Mouse (Mus musculus): ENCODE data around the gene Ccdc71. TPM values are rescaled to one million over a fixed set of nuclear protein-coding genes. Genes with fewer than 3 reads are reported as not detected.

Ccdc71 gene
- polyA plus RNA-seq (2015; fragmentation: Nextera tagmentation; extraction: Ambion mirVana), result 51.2 and 53.9 TPM in 2 replicates

DNA sequence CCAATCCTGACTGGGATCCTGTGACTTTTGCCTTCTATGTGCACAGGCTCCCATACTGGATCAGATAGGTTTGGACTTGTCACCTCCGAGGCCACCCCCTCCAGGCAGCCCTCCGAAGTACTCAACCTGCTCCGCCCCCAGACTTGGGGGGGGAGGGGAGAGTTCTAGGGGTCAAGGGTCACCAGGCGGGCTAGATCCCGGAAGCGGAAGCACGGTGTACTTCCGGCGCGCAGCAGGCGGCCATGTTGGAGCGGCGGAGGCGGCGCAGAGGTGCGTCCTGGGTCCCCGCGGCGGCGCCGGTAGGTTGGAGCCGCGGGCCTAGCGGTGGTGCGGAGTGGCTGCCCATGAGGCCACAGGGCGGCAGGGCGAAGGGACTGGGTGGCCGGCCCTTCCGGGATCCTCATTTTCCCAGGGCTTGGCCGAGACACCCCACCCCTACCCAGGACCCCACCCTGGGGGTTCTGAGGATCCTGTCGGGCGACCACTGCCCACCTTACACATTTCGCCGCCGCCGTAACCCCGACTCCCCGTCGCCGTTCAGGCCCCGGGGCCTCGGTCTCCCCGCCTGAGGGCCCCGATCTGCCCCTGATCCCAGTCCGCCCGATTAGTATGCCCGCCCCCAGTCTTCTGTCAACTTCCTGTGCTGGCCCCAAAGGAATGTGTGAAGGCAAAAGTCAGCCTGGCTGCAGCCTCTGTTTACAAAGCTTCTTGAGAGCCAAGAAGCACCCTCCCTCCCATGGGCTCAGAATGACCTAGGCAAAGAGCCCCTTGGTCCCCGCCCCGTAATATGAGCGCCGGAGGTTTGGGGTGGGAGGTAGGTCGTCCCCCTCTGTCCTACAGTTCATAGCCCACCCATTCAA, at the start of gene Ccdc71:
Ccdc71 (plus strand) TSS at position 209 of the 860 bp plus-strand sequence.
- peak within 1 kb of the TSS; percentile 86 for H3K4me2 ChIP-seq (replicated peaks)
- peaks cover 23% of the 10 kb centered on the region for H3K36me3 ChIP-seq
- peaks cover 29% of the 10 kb centered on the region for H3K4me1 ChIP-seq (replicated peaks)
- no peaks in the 10 kb centered on the region for H3K27me3 ChIP-seq (replicated peaks)
- ATAC-seq, result peak; percentile 88
- H3K27ac ChIP-seq, result peak within 1 kb of the TSS; percentile 96
- H3K4me3 ChIP-seq (replicated peaks), result peak within 1 kb of the TSS; percentile 84
- H3K9me3 ChIP-seq, result no peaks in the 10 kb centered on the region
- peak within 1 kb of the TSS; percentile 87 for H3K9ac ChIP-seq
- under 1% methylated on average over 52 of the region's 52 CpGs for WGBS

DNA sequence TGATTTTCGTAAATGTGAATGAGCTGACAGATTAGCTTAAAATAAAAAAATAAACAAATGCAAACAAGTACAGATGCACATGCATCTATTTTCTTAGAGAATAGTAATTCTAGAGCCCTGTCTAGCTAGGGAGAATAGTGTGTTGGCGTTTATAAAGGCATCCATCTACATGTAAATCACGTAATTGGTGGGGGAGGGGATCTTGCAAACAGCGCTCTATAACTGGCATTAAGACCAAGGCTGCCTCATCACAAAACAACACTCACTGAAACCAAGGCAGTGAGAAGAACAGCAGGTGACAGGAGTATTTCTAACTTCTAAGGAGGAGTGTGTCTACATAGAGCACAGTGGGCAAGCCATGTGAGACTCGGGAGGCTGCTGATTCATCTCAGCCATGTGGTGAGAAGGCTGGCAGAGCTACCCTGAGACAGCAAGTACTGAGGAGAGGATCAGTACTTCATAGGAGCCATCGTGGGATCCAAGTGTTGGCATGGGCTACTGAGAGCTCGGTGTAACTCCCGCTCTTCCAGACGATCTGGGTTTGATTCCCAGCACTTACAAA, 48.9 kb upstream of the Ccdc71 start:
- 81% methylated on average over 9 of the region's 9 CpGs for WGBS
- no peak overlapping the region for H3K27ac ChIP-seq
- no peaks in the 10 kb centered on the region for H3K27me3 ChIP-seq (replicated peaks)
- H3K4me2 ChIP-seq (replicated peaks), result no peak overlapping the region
- H3K4me3 ChIP-seq (replicated peaks), result no peak overlapping the region
- H3K9ac ChIP-seq, result no peak overlapping the region
- H3K9me3 ChIP-seq, result no peaks in the 10 kb centered on the region
- no peaks in the 10 kb centered on the region for H3K4me1 ChIP-seq (replicated peaks)
- ATAC-seq, result no peak
- no peaks in the 10 kb centered on the region for H3K36me3 ChIP-seq

DNA sequence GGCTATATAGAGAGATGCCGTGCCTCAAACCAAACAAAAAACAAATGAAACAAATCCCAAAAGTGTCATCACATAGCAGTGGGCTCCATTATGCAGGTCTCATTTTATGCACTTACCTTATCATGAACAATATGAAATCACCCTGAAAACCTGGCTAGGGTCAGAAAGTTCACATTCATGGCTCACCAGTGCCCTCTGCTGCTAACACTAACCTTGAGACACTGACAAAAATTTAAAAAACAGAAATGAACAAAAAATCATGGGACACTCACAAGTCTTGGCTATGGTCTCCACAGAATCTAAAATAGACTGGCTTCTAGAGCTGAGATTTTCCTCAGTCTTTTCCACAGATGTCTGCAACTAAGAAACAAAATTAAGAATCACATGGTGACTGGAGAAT, 48.1 kb upstream of the Ccdc71 start:
- ATAC-seq, result no peak
- no peak overlapping the region for H3K4me2 ChIP-seq (replicated peaks)
- WGBS, result 83% methylated on average over 1 of the region's 1 CpGs
- H3K9me3 ChIP-seq, result no peaks in the 10 kb centered on the region
- no peaks in the 10 kb centered on the region for H3K4me1 ChIP-seq (replicated peaks)
- no peaks in the 10 kb centered on the region for H3K36me3 ChIP-seq
- no peak overlapping the region for H3K27ac ChIP-seq
- H3K27me3 ChIP-seq (replicated peaks), result no peaks in the 10 kb centered on the region
- H3K4me3 ChIP-seq (replicated peaks), result no peak overlapping the region
- H3K9ac ChIP-seq, result no peak overlapping the region

GRCm38 (mm10) chr9:108428384-108428783, 31.9 kb upstream of the Ccdc71 start, which contains the start of gene Ccdc36:
Ccdc36 (minus strand) TSS chr9:108428484.
- no peak for ATAC-seq
- H3K4me1 ChIP-seq (replicated peaks), result 0 out of 2 replicates have a peak, but pooled peaks cover 4% of the 10 kb centered on the region
- H3K27me3 ChIP-seq (replicated peaks), result no peaks in the 10 kb centered on the region
- H3K4me2 ChIP-seq (replicated peaks), result no peak within 1 kb of the TSS
- no peak within 1 kb of the TSS for H3K9ac ChIP-seq
- no peak within 1 kb of the TSS for H3K27ac ChIP-seq
- H3K9me3 ChIP-seq, result no peaks in the 10 kb centered on the region
- H3K36me3 ChIP-seq, result no peaks in the 10 kb centered on the region
- no peak within 1 kb of the TSS for H3K4me3 ChIP-seq (replicated peaks)

DNA sequence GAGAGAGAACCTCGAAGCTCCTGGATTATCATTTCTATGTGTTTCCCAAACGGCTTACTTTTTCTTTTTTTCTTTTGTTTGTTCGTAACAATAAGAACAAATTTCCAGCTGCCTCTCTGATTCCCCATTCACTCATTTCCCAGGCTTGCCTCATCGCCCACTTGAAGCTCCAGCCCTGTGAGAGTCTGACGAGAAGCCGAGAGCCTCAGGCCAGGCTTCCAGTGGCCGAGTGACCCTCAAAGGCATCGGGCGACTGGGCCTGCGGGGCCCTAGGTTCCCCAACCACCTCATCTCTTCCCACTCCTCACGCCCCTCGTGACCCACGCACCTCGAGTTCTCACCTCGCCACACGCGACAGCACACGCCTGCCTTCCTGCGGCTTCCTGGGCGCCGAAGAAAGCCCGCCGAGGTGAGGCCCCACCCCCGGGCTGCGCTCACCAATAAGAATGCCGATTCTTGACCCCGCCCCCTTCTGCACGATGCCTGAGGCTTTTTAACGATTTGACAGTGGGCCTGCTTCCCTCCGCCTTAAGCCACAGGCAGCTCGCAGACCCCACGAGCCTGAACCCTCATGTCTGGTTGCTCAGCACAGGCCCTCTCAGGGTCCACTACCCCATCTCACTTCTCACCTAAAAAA, 28.8 kb upstream of the Ccdc71 start:
- Histone ChIP-seq H3K9me3 (no peaks in the 10 kb centered on the region), H3K36me3 (no peaks in the 10 kb centered on the region), H3K27ac (no peak overlapping the region), H3K27me3 (replicated peaks) (no peaks in the 10 kb centered on the region), H3K4me1 (replicated peaks) (0 out of 2 replicates have a peak, but pooled peaks cover 4% of the 10 kb centered on the region), H3K4me3 (replicated peaks) (peak overlapping the region; percentile 27), H3K9ac (peak overlapping the region; percentile 32; the same call in 1 of the 2 replicates), H3K4me2 (replicated peaks) (peak overlapping the region; percentile 61)
- 43% methylated on average over 32 of the region's 32 CpGs for WGBS
- peak; percentile 59; the same call in 1 of the 2 replicates for ATAC-seq

GRCm38 (mm10) chr9:108436182-108436581, 24.1 kb upstream of the Ccdc71 start, which contains the start of gene BC048562:
BC048562 (plus strand) TSS chr9:108436482.
- Histone ChIP-seq H3K27me3 (replicated peaks) (no peaks in the 10 kb centered on the region), H3K4me3 (replicated peaks) (no peak within 1 kb of the TSS), H3K4me1 (replicated peaks) (0 out of 2 replicates have a peak, but pooled peaks cover 4% of the 10 kb centered on the region), H3K36me3 (no peaks in the 10 kb centered on the region), H3K9me3 (no peaks in the 10 kb centered on the region), H3K9ac (no peak within 1 kb of the TSS), H3K27ac (no peak within 1 kb of the TSS), H3K4me2 (replicated peaks) (no peak within 1 kb of the TSS)
- WGBS, result 79% methylated on average over 3 of the region's 3 CpGs
- ATAC-seq, result no peak

DNA sequence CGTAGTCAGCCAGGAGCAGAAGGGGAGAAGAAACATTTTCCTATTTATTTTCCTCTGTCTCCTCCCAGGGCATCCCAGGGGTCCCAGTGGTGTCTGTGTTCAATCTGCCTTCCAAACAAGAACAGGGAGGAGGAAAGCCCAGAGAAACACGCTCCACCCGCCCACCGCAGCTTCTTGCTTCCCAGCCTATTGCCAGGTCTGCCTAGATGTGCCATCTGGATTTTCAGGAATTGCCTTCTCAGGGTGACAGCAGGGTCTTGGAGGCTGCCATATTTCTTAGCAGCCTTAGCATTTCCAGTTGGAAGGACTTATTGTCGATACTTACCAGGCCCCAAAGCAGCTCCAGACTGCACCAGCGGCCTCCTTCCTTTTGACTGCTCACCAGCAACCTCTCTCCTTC, 21.2 kb upstream of the Ccdc71 start:
- Histone ChIP-seq H3K36me3 (no peaks in the 10 kb centered on the region), H3K4me2 (replicated peaks) (no peak overlapping the region), H3K9ac (no peak overlapping the region), H3K9me3 (no peaks in the 10 kb centered on the region), H3K4me1 (replicated peaks) (no peaks in the 10 kb centered on the region), H3K4me3 (replicated peaks) (no peak overlapping the region), H3K27me3 (replicated peaks) (no peaks in the 10 kb centered on the region), H3K27ac (no peak overlapping the region)
- WGBS, result 74% methylated on average over 6 of the region's 6 CpGs
- ATAC-seq, result no peak

GRCm38 (mm10) chr9:108440485-108440884, 19.8 kb upstream of the Ccdc71 start:
- Histone ChIP-seq H3K36me3 (no peaks in the 10 kb centered on the region), H3K4me3 (replicated peaks) (no peak overlapping the region), H3K27me3 (replicated peaks) (no peaks in the 10 kb centered on the region), H3K4me2 (replicated peaks) (no peak overlapping the region), H3K4me1 (replicated peaks) (no peaks in the 10 kb centered on the region), H3K9me3 (no peaks in the 10 kb centered on the region), H3K27ac (no peak overlapping the region), H3K9ac (no peak overlapping the region)
- WGBS, result 67% methylated on average over 5 of the region's 5 CpGs
- ATAC-seq, result no peak

DNA sequence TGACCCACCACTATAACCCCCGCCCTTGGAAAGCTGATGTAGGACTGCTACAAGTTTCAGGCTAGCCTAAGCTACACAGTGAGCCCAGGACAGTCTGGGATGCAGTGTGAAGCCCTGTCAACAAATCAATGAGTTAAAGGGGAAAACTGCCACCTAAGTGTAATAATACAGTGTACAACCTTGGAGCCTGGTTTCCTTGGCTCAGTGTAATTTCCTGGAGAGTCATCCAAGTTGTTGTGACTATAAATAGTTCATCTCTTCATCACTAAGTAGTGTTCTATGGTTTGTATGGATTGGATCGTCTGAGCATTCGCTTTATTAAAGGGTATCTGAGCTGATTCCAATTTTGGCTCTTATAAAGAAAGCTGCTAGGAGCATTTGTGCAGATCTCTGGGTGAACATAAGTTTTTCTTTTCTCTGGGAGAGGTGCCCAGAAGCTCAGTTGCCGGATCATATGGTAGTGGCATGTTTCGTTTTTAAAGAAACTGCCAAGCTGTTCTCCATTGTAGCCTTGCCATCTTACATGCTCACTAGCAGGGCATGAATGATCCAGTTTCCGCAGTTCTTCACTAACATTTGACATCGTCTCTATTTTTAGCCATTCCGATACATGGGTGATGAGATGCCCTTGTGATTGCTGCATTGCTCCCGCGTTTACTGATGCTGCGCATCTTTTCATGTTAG, 18.9 kb upstream of the Ccdc71 start:
- no peak for ATAC-seq

GRCm38 (mm10) chr9:108445125-108445524, 15.2 kb upstream of the Ccdc71 start:
- H3K36me3 ChIP-seq, result no peaks in the 10 kb centered on the region; the same call in 1 of the 2 replicates
- ATAC-seq, result no peak
- WGBS, result 60% methylated on average over 9 of the region's 9 CpGs

More for the DNA sequence above, 18.9 kb upstream of the Ccdc71 start:
- Histone ChIP-seq H3K9me3 (no peaks in the 10 kb centered on the region), H3K36me3 (no peaks in the 10 kb centered on the region), H3K4me2 (replicated peaks) (no peak overlapping the region), H3K9ac (no peak overlapping the region), H3K27ac (no peak overlapping the region), H3K4me1 (replicated peaks) (no peaks in the 10 kb centered on the region), H3K27me3 (replicated peaks) (no peaks in the 10 kb centered on the region), H3K4me3 (replicated peaks) (no peak overlapping the region)
- WGBS, result 82% methylated on average over 11 of the region's 11 CpGs

GRCm38 (mm10) chr9:108449860-108450259, 10.5 kb upstream of the Ccdc71 start:
- H3K27me3 ChIP-seq (replicated peaks), result no peaks in the 10 kb centered on the region; the same call in 1 of the 2 replicates
- peak overlapping the region; percentile 96 for H3K4me2 ChIP-seq (replicated peaks)
- H3K36me3 ChIP-seq, result no peaks in the 10 kb centered on the region; the same call in 1 of the 2 replicates
- WGBS, result 55% methylated on average over 4 of the region's 4 CpGs
- no peak overlapping the region for H3K9ac ChIP-seq
- peak; percentile 12; the same call in 1 of the 2 replicates for ATAC-seq
- H3K4me3 ChIP-seq (replicated peaks), result 0 out of 2 replicates have a peak overlapping the region, but pooled peaks have one; percentile 60
- peak overlapping the region; percentile 70 for H3K27ac ChIP-seq
- H3K9me3 ChIP-seq, result no peaks in the 10 kb centered on the region
- H3K4me1 ChIP-seq (replicated peaks), result peaks cover 40% of the 10 kb centered on the region

More at GRCm38 (mm10) chr9:108445125-108445524, 15.2 kb upstream of the Ccdc71 start:
- Histone ChIP-seq H3K4me3 (replicated peaks) (no peak overlapping the region), H3K4me1 (replicated peaks) (peaks cover 10% of the 10 kb centered on the region), H3K4me2 (replicated peaks) (no peak overlapping the region), H3K9ac (no peak overlapping the region), H3K27ac (no peak overlapping the region), H3K9me3 (no peaks in the 10 kb centered on the region), H3K27me3 (replicated peaks) (no peaks in the 10 kb centered on the region; the same call in 1 of the 2 replicates)

Measured in intestine, embryonic 15.5 days (tissue).